Mouse (Mus musculus) layer of hippocampus, adult 18-20 months (tissue): ENCODE results near the gene Snhg11. TPM values are rescaled to one million over a fixed set of nuclear protein-coding genes. Genes with fewer than 3 reads are reported as not detected.

Experiments used
- total RNA-seq, 2 experiments: library from RNA; stranded (reverse); gene quantifications; 2 replicates each; pipeline ENCODE4 v1.2.3; 2021

Gene Snhg11
- total RNA-seq, 2 experiments from 2014 or later: 436 to 499 TPM

Other genes starting within 250 kb of the Snhg11 start
- gene Tgm2, start 229.2 kb upstream of the Snhg11 start, total RNA-seq: 10 to 100 TPM; 11.0 to 11.1 TPM
- 1 to 10 TPM; 3.5 to 4.5 TPM for gene D630003M21Rik, start 146.4 kb upstream of the Snhg11 start, total RNA-seq
- not detected for gene Bpi, start 117.5 kb upstream of the Snhg11 start, total RNA-seq
- gene Lbp, start 69.1 kb upstream of the Snhg11 start, total RNA-seq: 1 to 10 TPM in 1 of 2 experiments, under 1 TPM in 1; 0.86 to 2.8 TPM
- 10 to 100 TPM; 94.8 to 96.0 TPM for gene Ralgapb, start 34.2 kb downstream of the Snhg11 start, total RNA-seq
- not detected for gene Adig, start 127.0 kb downstream of the Snhg11 start, total RNA-seq
- not detected for gene Arhgap40, start 137.2 kb downstream of the Snhg11 start, total RNA-seq
- gene Slc32a1, start 235.1 kb downstream of the Snhg11 start, total RNA-seq: 10 to 100 TPM; 71.2 to 76.5 TPM
- 10 to 100 TPM; 10.3 to 12.7 TPM for gene Actr5, start 249.2 kb downstream of the Snhg11 start, total RNA-seq